In genomic region chr4:126533729-126534070, GRCm38 (mm10) we compare ENCODE assay signal across 8 mouse cellular contexts. TPM values are rescaled to one million over a fixed set of nuclear protein-coding genes. Genes with fewer than 3 reads are reported as not detected.
DNase-seq lines count a peak whose midpoint lies in the region; ATAC-seq lines count a peak whose summit lies in the region.

No protein-coding gene starts in this region.

- H3K9ac ChIP-seq in neural tube, embryonic 11.5 days (ENCODE audit: low read length) = peak overlapping the region; percentile 91
- peak overlapping the region; percentile 76 for H3K9ac ChIP-seq in limb, embryonic 15.5 days
- peak overlapping the region; percentile 91 for H3K9ac ChIP-seq in stomach, embryonic 16.5 days (ENCODE audit: low read length)

- WGBS in neural tube, embryonic 11.5 days = 10% methylated on average over 7 of the region's 7 CpGs
- WGBS in limb, embryonic 15.5 days = 11% methylated on average over 7 of the region's 7 CpGs
- 8% methylated on average over 7 of the region's 7 CpGs for WGBS in stomach, embryonic 16.5 days

- peak overlapping the region; percentile 93 for H3K4me2 ChIP-seq in neural tube, embryonic 11.5 days (ENCODE audit: low read depth)
- H3K4me2 ChIP-seq in limb, embryonic 15.5 days = peak overlapping the region; percentile 90
- H3K4me2 ChIP-seq in stomach, embryonic 16.5 days (ENCODE audit: low read depth, low read length) = peak overlapping the region; percentile 91

- ATAC-seq in erythroblast, adult 5-6 weeks (replicated peaks; ENCODE audit: low FRiP score, poor library complexity, severe bottlenecking) = no peak
- ATAC-seq in neural tube, embryonic 11.5 days (ENCODE audit: insufficient read depth, low FRiP score, low TSS enrichment) = peak; percentile 67
- ATAC-seq in limb, embryonic 15.5 days (ENCODE audit: insufficient number of reproducible peaks, low FRiP score, low TSS enrichment, low read depth) = 0 out of 2 replicates have a peak, but pooled peaks have one; percentile 24
- ATAC-seq in stomach, embryonic 16.5 days (ENCODE audit: insufficient read depth, low FRiP score) = no peak; the same call in 1 of the 2 replicates

- DNase-seq in neural tube, embryonic 11.5 days (ENCODE audit: low spot score) = no peak
- no peak for DNase-seq in neural tube, embryonic 10.5 days (ENCODE audit: extremely low spot score, low spot score)
- no peak for DNase-seq in gastrocnemius, postnatal 4 days (ENCODE audit: low spot score in 2 of 2)
- DNase-seq in frontal cortex, postnatal 36 days (ENCODE audit: low spot score in 2 of 2) = no peak

- H3K9me3 ChIP-seq in erythroblast, embryonic 14.5 days (ENCODE audit: control insufficient read depth, low read length) = peaks cover 6% of the 10 kb centered on the region; the same call in 1 of the 2 replicates
- no peaks in the 10 kb centered on the region for H3K9me3 ChIP-seq in neural tube, embryonic 11.5 days (ENCODE audit: control insufficient read depth, low read length)
- no peaks in the 10 kb centered on the region for H3K9me3 ChIP-seq in limb, embryonic 15.5 days
- H3K9me3 ChIP-seq in stomach, embryonic 16.5 days (replicated peaks; ENCODE audit: control insufficient read depth, low read length) = no peaks in the 10 kb centered on the region

- peaks cover 49% of the 10 kb centered on the region for H3K27me3 ChIP-seq in erythroblast, embryonic 14.5 days (ENCODE audit: control insufficient read depth)
- no peaks in the 10 kb centered on the region for H3K27me3 ChIP-seq in neural tube, embryonic 11.5 days (ENCODE audit: control insufficient read depth, insufficient read depth, low read length)
- no peaks in the 10 kb centered on the region for H3K27me3 ChIP-seq in limb, embryonic 15.5 days
- H3K27me3 ChIP-seq in stomach, embryonic 16.5 days (ENCODE audit: control insufficient read depth, insufficient read depth, low read length) = no peaks in the 10 kb centered on the region

- H3K4me1 ChIP-seq in erythroblast, embryonic 14.5 days (ENCODE audit: control insufficient read depth) = peaks cover 8% of the 10 kb centered on the region
- no peaks in the 10 kb centered on the region; the same call in 1 of the 2 replicates for H3K4me1 ChIP-seq in neural tube, embryonic 11.5 days (ENCODE audit: control insufficient read depth, insufficient read depth, low read length)
- peaks cover 8% of the 10 kb centered on the region for H3K4me1 ChIP-seq in limb, embryonic 15.5 days
- H3K4me1 ChIP-seq in stomach, embryonic 16.5 days (ENCODE audit: control insufficient read depth, insufficient read depth, low read length) = no peaks in the 10 kb centered on the region

- peak overlapping the region; percentile 60 for H3K4me3 ChIP-seq in erythroblast, embryonic 14.5 days (replicated peaks)
- peak overlapping the region; percentile 90 for H3K4me3 ChIP-seq in neural tube, embryonic 11.5 days (ENCODE audit: low read depth, low read length)
- H3K4me3 ChIP-seq in limb, embryonic 15.5 days = peak overlapping the region; percentile 88
- peak overlapping the region; percentile 76 for H3K4me3 ChIP-seq in stomach, embryonic 16.5 days (replicated peaks; ENCODE audit: low read length)

- peak overlapping the region; percentile 34; the same call in 1 of the 2 replicates for H3K27ac ChIP-seq in neural tube, embryonic 11.5 days (ENCODE audit: low read depth, low read length)
- no peak overlapping the region for H3K27ac ChIP-seq in limb, embryonic 15.5 days
- no peak overlapping the region for H3K27ac ChIP-seq in stomach, embryonic 16.5 days (ENCODE audit: low read length)

- no peaks in the 10 kb centered on the region for H3K36me3 ChIP-seq in erythroblast, embryonic 14.5 days (ENCODE audit: control insufficient read depth)
- no peaks in the 10 kb centered on the region for H3K36me3 ChIP-seq in neural tube, embryonic 11.5 days (ENCODE audit: control insufficient read depth, insufficient read depth, low read length)
- H3K36me3 ChIP-seq in limb, embryonic 15.5 days = no peaks in the 10 kb centered on the region
- H3K36me3 ChIP-seq in stomach, embryonic 16.5 days (ENCODE audit: control insufficient read depth, insufficient read depth, low read length) = no peaks in the 10 kb centered on the region

RNA-seq across cellular contexts. Expression of gene Ago4, which starts 0.4 kb away (rescaled TPM):
- not detected in 2 replicates for polyA plus RNA-seq in erythroblast, embryonic 14.5 days (2012)
- total RNA-seq in erythroblast, adult 5-6 weeks (2015; ENCODE audit: low replicate concordance) = 0.63 and 0.77 TPM in 2 replicates
- total RNA-seq in erythroblast, adult 5-6 weeks (2017; ENCODE audit: low replicate concordance) = 1.1 and 1.4 TPM in 2 replicates
- 3.4 TPM in 2 replicates for polyA plus RNA-seq in neural tube, embryonic 11.5 days (2014; fragmentation: Nextera tagmentation; extraction: Ambion mirVana)
- polyA plus RNA-seq in limb, embryonic 15.5 days (2015; fragmentation: Nextera tagmentation; extraction: Ambion mirVana) = 1.9 and 3.3 TPM in 2 replicates
- 1.4 and 1.9 TPM in 2 replicates for polyA plus RNA-seq in stomach, embryonic 16.5 days (2015; fragmentation: Nextera tagmentation; extraction: Ambion mirVana)
- 1 to 10 TPM; 2.9 to 3.2 TPM for total RNA-seq in gastrocnemius, postnatal 4 days (2021)

RNA-seq across cellular contexts. Expression of gene Clspn, which starts 23.0 kb away (rescaled TPM):
- 0.95 and 0.96 TPM in 2 replicates for polyA plus RNA-seq in erythroblast, embryonic 14.5 days (2012)
- total RNA-seq in erythroblast, adult 5-6 weeks (2015; ENCODE audit: low replicate concordance) = 24.4 and 29.5 TPM in 2 replicates
- 121 and 203 TPM in 2 replicates for total RNA-seq in erythroblast, adult 5-6 weeks (2017; ENCODE audit: low replicate concordance)
- polyA plus RNA-seq in neural tube, embryonic 11.5 days (2014; fragmentation: Nextera tagmentation; extraction: Ambion mirVana) = 37.9 and 43.6 TPM in 2 replicates
- 34.4 and 36.1 TPM in 2 replicates for polyA plus RNA-seq in limb, embryonic 15.5 days (2015; fragmentation: Nextera tagmentation; extraction: Ambion mirVana)
- 23.1 and 23.6 TPM in 2 replicates for polyA plus RNA-seq in stomach, embryonic 16.5 days (2015; fragmentation: Nextera tagmentation; extraction: Ambion mirVana)
- total RNA-seq in gastrocnemius, postnatal 4 days (2021) = 10 to 100 TPM; 12.0 to 12.9 TPM

Comparison
In these comparisons a context has a peak if more than half of its experiments do, and no peak if none do; other contexts are left out.
1. ATAC-seq: peak in neural tube, embryonic 11.5 days (single experiment) and limb, embryonic 15.5 days (single experiment); none in erythroblast, adult 5-6 weeks (single experiment) and stomach, embryonic 16.5 days (single experiment).
2. RNA of gene Clspn, which starts 23.0 kb away (polyA plus RNA-seq): 37.9 to 43.6 TPM in neural tube, embryonic 11.5 days, 34.4 to 36.1 TPM in limb, embryonic 15.5 days and 23.1 to 23.6 TPM in stomach, embryonic 16.5 days; 0.95 to 0.96 TPM in erythroblast, embryonic 14.5 days; every median in the first group is over 10 times any median in the second.
3. Peak in every context shown above with its lines, with median percentiles within 50 percentile points of each other: H3K4me3 ChIP-seq, H3K4me2 ChIP-seq and H3K9ac ChIP-seq.